Mouse (Mus musculus) C2C12 (cell line): Measurements from ENCODE around the gene Ptpn5.

Source experiments
- CTCF ChIP-seq: IDR thresholded peaks from one replicate; pipeline ENCODE4 v1.5.1; 2011; ENCODE audit not compliant: control insufficient read depth, insufficient read depth, insufficient read length
- MYOD1 ChIP-seq: IDR thresholded peaks from one replicate; pipeline ENCODE4 v1.6.1; 2011; ENCODE audit warnings: low read depth; ENCODE audit not compliant: control insufficient read depth, insufficient read length

- no peak for TF ChIP-seq CTCF
- no peak for TF ChIP-seq MYOD1
These were observed 26.5 kb downstream of the Ptpn5 start for GRCm38 (mm10) chr7:47106949-47107348.
